Mouse (Mus musculus) spleen, postnatal 14 days (tissue): Measurements from ENCODE around the gene Mrm3.
"Not testable (repeated sequence)": the region's sequence is repeated elsewhere in the genome, so short reads cannot be mapped to it uniquely, and the experiment has no call there.

Source experiments
- DNase-seq, 2 experiments: peaks; one replicate each; pipeline ENCODE4 v3.0.0; 2021 to 2022; ENCODE audit warnings: low spot score in 2 of 2

Gene Mrm3

DNA sequence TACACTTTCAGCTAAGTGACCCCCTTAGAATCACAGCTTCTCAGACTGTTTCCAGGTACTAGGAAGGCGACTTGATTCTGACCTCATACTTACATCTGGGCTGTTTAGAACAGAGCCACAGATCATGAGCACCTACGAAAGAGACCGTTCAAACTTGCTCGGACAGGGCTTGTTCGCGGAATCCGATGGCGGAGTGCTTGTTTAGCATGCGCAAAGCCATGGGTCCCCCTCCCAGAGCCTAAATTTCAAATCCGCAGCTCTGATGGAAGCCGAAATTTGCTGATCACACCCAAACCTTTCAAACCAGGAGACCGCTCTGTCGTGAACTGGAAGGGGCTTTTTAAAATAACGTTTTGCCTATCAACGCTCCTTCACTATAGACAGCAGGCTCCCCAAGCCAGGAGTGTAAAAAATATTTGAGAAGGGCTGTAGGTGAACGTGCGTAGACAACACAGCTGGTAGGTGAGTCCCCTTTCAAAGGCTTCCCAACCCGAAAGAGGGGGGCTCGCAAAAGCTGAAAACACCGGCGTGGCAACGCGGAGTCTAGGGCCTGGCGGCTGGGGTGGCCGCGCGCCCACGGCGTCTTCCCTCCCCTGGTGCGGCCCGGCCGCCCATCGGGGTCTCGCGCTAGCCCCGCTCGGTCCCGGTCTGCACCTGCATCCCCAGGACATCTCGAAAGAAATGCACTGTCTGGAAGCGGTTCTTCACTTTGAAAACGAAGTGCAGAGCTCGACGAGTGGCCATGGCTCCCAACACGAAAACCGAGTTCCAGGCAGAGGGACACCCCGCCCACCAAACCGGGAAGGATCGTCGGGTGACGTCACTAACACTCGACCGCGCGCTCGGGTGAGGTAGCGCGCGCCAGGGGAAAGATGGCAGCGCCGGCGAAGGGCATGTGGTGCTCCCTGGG lies at the start of gene Mrm3, which contains the start of gene Glod4:
Mrm3 (plus strand) TSS at position 815 of the 910 bp plus-strand sequence.
Glod4 (minus strand) TSS at position 825 of the 910 bp plus-strand sequence.
- DNase-seq = peak; percentile 74 to 87

GRCm38 (mm10) chr11:76196275-76196976 lies 47.1 kb upstream of the Mrm3 start:
- DNase-seq = no peak

DNA sequence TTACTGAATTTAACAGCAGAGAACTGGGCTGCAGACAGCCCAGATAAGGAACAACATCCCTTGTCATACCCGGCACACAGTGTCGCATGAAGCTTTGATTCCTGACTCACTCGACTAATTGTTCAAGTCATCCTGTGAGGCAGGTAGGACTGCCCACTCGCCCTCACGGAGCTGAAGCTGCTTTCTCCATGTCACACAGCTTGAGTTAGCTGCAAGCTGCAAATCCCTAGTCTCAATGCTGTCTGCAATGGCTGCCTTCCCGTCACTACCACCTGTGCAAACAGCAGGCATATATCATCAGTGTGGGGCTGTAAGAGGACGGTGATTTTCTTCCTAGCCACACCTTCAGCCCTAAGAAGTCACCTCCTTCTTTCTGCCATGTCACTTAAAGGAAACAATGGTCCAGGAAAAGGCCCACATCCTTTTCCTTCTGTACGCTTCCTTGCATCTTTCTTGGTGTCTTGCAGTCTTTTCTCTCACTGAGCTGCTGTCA lies 46.5 kb upstream of the Mrm3 start:
- no peak for DNase-seq

- DNase-seq = peak; percentile 53 to 61
Measured at GRCm38 (mm10) chr11:76201761-76202674, 41.5 kb upstream of the Mrm3 start.

- no peak for DNase-seq
Measured at GRCm38 (mm10) chr11:76206793-76207192, 36.7 kb upstream of the Mrm3 start.

DNA sequence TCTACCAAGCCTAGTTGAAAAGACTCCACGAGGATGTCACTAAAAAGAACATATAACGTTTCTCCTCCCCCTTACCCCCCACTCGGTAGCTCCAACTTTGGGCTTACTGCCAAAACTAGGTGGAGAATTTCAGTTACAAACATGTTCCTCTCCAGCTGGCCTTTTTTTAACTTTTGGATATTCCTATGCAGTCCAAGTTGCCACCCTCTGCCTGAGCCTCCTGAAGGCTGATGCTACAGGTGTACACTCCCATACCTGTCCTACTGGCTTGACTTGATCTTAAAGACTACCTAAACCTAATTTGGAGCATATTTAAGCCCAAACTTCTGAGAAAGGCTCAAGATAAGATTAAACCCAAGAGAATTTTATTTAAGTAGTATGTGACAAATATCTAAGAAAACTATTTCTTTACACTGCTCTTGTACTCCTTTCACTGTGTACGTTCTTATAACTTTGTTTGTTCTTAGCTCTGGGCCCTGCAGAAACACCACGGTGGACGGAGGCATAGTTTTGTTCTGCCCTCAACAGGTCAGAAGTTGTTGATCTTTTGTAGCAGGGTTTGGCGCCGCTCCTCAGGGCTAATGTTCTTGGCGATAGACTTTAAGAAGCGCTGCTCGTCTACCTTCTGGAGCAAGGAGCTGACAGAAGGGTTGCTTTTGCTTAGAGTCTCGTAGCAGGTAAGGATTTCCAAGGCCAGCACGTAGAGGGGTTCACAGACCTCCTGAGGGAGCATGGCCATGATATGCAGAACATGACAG lies 33.1 kb upstream of the Mrm3 start:
- no peak for DNase-seq

- DNase-seq = not testable (repeated sequence)
Measured at GRCm38 (mm10) chr11:76211595-76211994, 31.9 kb upstream of the Mrm3 start.

DNA sequence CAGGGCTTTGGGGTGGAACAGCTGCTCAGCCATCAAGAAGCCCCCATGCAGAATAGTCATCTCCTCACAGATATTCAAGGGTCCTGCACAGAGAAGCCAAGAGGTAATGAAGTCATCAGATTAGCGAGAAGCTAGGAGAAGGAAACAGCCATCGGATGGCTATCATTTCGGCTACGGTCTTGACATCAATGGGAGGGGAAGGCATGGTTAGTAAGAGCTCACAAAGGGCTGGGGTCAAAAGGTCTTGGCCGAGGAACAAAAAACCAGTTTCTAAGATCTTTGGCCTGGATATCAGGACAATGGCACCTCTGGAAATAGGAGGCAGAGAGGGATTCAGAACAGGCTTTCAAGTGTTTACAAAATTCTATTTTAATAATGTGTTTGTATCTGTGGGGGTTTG lies 29.7 kb upstream of the Mrm3 start:
- no peak for DNase-seq

GRCm38 (mm10) chr11:76215011-76215410 lies 28.5 kb upstream of the Mrm3 start:
- no peak for DNase-seq

GRCm38 (mm10) chr11:76216049-76216540 lies 27.4 kb upstream of the Mrm3 start:
- DNase-seq = no peak

DNA sequence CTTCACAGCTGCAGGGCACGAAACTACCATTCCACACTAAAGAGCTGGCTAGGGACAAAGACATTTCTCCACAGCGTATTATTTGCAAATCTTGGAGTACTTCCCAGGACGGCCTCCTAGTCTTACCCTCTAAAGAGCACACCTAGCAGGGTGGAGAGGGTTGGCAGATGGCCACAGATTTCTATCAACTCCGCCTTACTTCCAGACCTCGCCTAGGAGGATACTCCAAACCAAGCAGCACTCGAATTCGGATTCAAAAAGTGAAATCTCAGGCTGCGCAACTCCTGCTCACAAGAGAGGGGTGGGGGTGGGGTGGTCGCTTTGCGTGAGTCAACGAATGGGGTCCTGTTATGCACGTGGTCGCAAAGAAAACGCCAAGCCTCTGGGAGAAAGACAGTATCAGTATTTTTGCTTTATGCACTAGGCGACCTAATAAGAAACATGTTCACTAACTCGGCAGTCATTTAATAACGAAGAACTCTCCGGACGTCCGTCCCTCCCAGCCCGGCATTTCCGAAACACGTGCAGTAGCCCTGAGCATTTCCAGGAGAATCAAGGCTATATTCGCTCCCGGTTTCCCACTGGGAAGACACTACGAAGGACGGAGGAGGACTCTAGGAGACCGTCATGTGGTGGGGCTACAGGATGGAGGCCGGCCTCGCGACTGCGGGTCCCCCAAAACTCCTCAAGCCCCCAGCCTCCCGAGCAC lies 26.7 kb upstream of the Mrm3 start:
- DNase-seq = peak in 1 of 2 experiments; percentile 7

- DNase-seq = peak; percentile 92 to 94
Measured at GRCm38 (mm10) chr11:76217390-76217800, 26.1 kb upstream of the Mrm3 start, which contains the start of the genes Dbil5 and Gemin4. TSS of gene Dbil5 (plus strand) at chr11:76217608. TSS of gene Gemin4 (minus strand) at chr11:76217664.

GRCm38 (mm10) chr11:76224631-76225030 lies 18.9 kb upstream of the Mrm3 start:
- DNase-seq = no peak

DNA sequence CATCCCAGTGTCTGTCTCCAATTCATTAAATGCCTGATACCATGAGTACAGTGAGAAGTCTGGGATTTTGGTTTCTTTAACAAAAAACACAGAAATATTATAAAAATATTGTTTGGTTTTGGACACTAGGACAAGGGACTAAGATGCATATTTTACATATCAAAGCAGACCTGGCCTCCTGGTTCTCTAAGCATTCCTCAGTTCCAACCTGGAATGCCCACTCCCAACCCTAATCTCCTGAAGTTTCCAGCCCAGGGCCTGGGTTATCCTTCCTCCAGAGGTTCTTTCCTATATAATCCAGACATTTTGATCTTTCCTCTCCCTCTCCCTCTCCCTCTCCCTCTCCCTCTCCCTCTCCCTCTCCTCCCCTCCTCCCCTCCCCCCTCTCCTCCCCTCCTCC lies 18.5 kb upstream of the Mrm3 start:
- DNase-seq = no peak

GRCm38 (mm10) chr11:76236136-76236535 lies 7.4 kb upstream of the Mrm3 start:
- no peak for DNase-seq

DNA sequence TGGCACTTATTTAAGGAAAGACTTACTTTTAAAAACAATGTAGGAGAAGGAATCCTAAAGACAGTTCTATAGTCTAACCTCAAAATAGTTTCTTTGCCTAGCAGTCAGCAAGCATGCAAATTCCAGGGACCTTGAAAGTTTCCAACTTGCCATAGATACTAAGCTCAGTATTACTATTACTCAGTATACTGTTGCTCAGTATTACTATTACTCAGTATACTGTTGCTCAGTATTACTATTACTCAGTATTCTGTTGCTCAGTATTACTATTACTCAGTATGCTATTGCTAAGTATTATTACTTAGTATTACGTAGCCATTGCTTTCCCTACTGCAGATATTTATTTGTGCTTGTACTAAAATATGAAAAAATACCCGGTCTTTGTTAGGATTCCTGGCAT lies 3.8 kb upstream of the Mrm3 start:
- DNase-seq = no peak

DNA sequence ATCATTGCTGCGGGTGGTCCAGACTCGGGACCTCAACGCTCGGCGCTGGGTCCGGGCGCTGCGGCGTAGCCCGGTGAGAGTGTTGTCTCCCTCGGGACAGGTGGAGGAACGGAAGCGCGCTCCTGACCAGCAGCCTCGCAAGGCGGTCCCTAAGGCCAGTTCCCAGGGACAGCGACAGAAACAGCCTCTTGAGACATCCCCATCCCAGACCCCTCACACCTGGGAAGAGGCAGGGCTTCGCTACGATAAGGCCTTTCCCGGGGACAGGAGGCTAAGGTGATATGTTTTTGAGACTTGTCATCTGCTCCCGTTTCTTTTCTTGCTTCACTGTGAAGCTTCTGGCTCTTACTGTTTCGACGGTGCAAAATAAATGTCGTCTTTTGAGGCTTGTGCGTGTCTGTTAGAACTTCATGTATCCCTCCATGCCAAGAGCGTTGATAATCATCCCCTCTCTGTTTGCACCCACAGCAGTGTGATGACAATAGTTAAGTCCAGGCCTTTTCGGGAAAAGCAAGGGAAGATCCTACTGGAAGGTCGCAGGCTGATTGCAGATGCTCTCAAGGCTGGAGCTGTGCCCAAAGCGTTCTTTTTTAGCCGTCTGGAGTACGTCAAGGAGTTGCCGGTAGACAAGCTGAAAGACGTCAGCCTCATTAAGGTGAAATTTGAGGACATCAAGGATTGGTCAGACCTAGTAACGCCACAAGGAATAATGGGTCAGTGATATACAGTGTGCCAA lies 464 bp downstream of the Mrm3 start:
- DNase-seq = no peak

GRCm38 (mm10) chr11:76246439-76246838 lies 2.9 kb downstream of the Mrm3 start:
- no peak for DNase-seq

- DNase-seq = no peak
Measured at GRCm38 (mm10) chr11:76247239-76247638, 3.7 kb downstream of the Mrm3 start.
